Mouse (Mus musculus) thymus, postnatal 0 days (tissue): Measurements from ENCODE around the gene Slc4a10. TPM values are rescaled to one million over a fixed set of nuclear protein-coding genes. Genes with fewer than 3 reads are reported as not detected.

ENCODE experiments used
- DNase-seq: peaks from one replicate; pipeline ENCODE4 v3.0.0-alpha.2; 2015; ENCODE audit warnings: low spot score
- polyA plus RNA-seq: library from polyadenylated mRNA; unstranded; fragments of >200 nt; fragmentation: Nextera tagmentation; extraction: Ambion mirVana; gene quantifications from 2 replicates; pipeline ENCODE4 v1.2.1, GENCODE M21; 2015

Slc4a10 gene
- polyA plus RNA-seq, 1 experiment from 2014 or later: 0.53 TPM

GRCm38 (mm10) chr2:62271840-62272239, 225.6 kb downstream of the Slc4a10 start:
- DNase-seq: no peak

DNA sequence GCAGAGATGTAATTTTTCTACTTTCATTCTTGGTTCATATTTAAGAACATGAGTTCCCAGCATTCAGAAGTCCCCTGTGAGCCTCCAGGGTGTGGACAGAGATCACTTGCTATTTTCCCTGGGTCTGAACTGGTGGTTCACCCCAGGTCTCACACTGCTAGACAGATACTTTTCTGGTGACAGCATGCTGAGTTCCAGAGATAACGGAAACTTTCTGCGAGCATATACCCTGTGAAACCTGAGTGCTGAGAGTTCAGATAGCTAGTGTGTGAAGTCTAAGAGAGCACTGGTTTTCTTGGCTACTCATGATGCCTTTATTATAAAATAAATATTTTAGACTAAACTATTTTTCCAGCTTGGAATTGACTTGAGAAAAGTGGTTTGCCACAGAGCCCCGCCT, 232.5 kb downstream of the Slc4a10 start:
- no peak for DNase-seq

GRCm38 (mm10) chr2:62279777-62280176, 233.5 kb downstream of the Slc4a10 start:
- DNase-seq: no peak

DNA sequence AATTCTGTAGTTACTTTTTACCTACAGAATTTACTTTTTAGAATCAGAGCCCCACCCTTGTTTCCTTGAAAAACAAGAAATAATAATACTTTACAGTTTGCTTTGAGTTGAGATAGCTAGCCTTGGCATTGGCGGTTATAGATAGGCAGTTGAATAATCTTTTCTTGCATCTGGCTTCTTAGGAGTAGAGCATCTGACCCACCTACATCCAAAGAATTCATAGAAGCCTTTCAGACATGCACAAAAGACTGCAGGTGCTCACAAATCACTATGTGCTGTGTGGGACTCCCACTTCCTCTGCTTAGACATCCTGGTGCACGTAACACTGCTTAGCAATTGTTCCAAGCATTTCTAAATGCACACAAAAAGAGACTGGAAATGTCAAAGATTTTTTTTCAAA, 238.8 kb downstream of the Slc4a10 start:
- peak; percentile 24 for DNase-seq

GRCm38 (mm10) chr2:62285847-62286246, 239.6 kb downstream of the Slc4a10 start:
- DNase-seq: no peak

DNA sequence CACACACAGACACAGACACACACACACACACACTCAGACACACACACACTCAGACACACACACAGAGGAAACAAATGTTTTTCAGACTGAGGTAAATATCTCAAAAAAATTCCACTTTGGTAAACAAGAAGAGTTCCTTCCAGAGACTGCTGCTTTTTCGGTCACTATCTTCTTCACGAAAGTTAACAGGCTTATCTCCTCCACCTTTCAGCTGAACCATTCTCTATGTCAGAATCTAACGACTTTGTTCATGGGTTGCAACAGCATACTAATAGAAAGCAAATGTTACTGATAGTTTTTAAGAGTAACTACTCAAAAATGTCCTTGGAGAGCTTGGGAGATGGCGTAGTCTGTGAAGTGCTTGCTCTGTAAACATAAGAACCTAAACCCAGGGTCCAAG, 241.3 kb downstream of the Slc4a10 start:
- no peak for DNase-seq

DNA sequence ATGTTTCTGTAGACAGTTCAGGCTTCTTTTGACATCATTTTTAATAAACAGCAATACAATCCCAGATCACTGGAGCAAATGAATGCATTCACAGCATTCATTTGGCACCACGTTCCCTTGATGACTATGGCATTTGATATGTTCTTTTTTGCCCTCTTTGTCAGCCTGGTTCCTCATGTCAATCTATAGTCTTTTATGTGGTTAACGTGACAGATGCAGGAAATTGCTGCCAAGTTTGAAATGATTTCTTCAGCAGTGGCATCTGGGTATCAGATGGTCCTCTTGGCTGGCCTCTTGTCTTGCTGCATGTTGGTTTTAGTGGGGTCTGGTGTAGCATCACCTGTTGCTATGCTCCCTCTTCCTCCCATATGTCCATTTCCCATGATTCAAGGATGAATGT, 247.6 kb downstream of the Slc4a10 start:
- peak; percentile 66 for DNase-seq

- no peak for DNase-seq
Observed at GRCm38 (mm10) chr2:62301716-62302115, 255.5 kb downstream of the Slc4a10 start.

- no peak for DNase-seq
Observed at GRCm38 (mm10) chr2:62306978-62307377, 260.7 kb downstream of the Slc4a10 start.

DNA sequence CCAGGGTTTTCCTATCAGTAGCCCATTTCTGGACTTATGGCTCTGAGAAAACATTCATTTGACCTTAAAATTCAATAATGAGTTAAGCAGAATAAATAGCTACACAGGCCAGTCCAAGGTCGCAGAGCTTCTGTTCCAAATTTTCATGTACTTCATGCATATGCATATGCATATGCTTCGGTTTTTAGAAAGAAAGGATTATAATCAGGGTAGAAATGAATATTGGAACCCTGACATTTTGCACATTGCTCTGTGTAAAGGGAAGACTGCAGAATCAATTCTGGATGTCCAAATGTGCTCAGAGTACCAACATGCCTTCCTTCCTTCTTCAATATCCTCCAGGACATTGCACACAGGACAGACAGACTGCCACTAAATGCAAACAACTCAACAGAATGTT, 261.2 kb downstream of the Slc4a10 start:
- no peak for DNase-seq

- DNase-seq: no peak
Observed at GRCm38 (mm10) chr2:62316930-62317329, 270.7 kb downstream of the Slc4a10 start.

DNA sequence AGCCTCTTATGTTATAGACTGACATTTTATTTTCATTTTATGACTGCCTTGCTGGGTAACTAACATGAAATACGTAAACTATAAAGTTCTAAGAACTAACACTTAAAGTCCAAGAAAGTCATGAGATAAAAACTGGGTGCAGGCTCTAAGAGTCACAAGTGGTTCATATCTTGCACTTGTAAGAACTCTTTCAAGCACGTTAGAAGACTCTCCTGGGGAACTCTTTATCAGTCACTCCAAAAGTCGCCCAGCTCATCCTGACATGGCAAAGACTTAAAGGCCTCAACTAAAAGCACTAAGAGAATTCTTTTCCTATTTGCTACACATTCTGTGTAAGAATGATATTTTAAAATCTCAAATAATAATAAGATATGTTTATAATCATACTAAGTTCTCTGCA, 273.2 kb downstream of the Slc4a10 start:
- DNase-seq: no peak

GRCm38 (mm10) chr2:62323078-62323637, 276.9 kb downstream of the Slc4a10 start:
- DNase-seq: no peak

GRCm38 (mm10) chr2:62325388-62325787, 279.1 kb downstream of the Slc4a10 start:
- DNase-seq: no peak

DNA sequence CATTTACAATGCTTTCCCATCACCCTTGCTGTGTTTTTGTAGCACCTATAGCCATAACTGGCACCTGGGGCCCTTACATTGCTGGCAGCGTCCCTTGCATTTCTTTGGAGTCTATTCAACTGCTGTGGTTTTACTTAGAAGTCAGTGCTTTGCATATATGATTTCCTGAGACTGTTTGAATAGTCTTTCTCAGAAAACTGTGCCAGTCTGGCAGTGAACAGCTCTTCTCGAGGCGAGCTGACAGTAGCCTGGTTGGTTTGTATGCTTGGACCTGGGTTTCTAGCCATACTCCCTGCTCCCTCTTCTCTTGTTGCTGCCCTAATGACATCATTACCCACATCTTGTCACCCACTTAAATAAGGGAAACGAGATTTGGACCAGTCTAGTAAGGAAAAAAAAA, 285.7 kb downstream of the Slc4a10 start:
- peak; percentile 46 for DNase-seq

DNA sequence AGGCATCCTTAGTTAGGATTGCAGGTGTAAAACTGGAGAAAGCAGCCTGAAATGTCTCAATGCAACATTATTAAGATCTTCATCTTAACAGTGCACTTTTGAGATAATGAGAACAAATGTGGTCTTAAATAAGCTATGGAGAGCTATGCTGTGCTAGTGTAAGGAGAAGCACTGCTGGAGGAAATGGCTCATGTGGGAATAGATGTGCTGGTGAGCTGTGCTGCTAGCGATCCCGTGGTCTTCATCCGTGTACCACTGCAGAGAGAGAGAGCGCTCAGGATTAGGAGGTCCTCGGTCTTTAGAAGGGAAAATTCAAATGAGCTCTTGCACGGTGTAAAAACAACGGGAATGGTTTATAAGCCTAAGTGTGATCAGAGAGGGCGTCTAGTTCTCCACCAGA, 286.2 kb downstream of the Slc4a10 start:
- DNase-seq: no peak

DNA sequence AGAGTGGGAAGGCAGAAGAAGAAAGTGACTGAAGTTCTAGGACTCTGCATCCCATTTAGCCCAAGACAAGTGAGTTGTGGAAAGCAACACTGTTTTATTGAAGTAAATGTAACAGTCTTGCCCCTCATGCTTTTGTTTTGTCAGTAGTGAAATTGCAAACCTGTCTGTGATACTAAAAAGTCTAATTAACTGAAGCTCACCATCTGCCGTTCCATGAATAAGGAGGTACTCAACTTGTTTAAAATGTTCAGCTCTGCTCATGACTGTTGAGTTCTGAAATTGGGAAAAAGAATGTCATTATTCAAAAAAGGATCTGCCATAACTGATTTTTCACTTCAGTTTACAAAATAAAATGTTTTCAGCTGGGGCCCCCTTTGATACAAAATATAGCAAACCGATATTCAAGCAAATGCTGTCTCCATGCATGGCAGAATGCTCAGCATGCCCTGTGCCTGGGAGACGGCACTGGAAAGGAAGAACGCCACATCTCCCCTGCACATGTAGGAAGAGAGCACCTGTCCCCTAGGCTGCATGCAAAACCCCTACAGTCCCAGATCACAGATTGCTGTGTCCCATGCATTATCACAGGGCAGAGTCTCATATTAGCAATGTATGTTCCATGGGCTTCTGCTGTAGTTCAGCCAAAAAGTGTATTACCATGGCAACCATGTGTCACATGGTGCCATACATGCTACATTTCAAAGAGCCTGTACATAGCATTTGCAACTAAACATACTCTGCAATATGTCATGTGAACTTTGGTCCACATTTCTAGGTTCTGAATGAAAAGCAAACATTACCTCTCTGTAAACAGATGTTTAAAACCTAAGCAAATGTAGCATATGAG, 288.4 kb downstream of the Slc4a10 start:
- no peak for DNase-seq

DNA sequence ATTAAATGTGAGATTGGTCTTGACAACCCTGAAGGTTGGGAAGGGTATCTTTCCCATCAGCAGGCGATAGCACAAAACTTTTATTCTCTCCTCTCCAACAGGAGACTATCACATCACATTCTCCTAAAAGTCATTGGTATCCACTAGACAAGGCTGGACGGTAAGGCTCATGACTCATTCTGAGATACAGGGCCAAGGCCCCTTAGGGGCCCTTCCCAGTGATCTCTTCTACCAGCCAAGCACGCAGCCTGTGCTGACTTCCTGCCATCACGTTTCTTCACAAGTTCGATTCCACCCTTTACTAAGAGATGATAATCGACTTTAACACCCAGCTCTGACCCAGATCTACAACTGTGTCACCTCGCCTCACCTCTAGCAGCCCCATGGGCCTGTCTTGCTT, 290.8 kb downstream of the Slc4a10 start:
- no peak for DNase-seq

DNA sequence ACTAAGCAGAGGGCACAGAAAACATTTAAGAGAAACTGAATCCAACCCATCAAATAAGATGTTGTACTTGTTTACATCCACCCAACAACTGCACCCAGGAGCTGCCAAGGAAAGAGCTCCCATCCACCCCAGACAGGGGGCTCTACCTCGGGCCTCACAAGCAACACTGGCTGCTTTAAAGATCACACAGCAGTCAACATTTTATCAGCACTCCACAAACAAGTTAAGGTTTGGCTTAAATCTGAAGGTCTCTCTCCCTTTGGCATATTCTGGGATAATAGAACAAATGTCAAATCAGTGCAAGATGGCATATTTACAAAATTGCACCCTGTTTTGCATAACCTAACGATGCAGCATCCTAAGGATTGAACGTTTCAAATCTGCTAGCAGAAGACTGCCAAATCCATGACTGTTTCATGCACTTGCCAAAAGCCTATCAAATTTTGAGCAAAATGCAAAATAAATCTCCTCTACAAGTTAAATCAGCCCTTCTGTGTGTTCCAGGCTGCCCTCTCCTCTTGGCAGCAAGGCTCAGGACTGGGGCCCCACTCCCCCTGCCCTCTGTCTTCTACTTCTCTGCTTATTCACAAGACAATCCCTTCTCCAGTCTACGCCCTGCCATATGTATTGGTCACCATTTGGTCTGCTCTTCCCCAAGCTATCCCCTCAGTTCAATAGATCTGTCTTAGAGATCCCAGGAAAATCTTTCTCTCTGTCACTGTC, 293.1 kb downstream of the Slc4a10 start:
- DNase-seq: no peak

GRCm38 (mm10) chr2:62341061-62341733, 294.9 kb downstream of the Slc4a10 start:
- DNase-seq: no peak

DNA sequence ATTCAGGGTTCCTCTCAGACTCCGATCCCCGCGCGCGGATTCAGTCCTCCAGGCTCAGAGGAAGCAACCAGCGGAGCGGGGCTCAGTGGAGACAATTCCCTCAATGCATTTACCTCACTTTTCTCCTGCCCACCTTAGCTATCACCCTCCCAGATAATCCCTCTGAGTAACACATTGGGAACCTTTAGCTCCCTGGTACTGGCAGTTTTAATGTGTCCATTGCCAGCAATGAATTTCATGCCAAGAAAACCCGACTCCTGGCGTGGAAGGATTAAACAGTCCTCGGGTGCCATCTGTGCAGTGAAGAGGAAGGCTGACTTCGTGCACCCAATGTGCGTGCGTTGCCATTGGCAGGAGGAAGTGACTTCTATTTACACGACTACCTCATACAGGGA, 295.5 kb downstream of the Slc4a10 start:
- DNase-seq: no peak

GRCm38 (mm10) chr2:62344367-62344766, 298.1 kb downstream of the Slc4a10 start:
- no peak for DNase-seq
